Mouse (Mus musculus) forebrain, embryonic 10.5 days (tissue): ENCODE results near the gene Wnt11. TPM values are rescaled to one million over a fixed set of nuclear protein-coding genes. Genes with fewer than 3 reads are reported as not detected.

Experiments used
- DNase-seq: peaks from one replicate; pipeline ENCODE4 v3.0.0-alpha.2; 2017; ENCODE audit warnings: low spot score; ENCODE audit errors: extremely low spot score
- H3K27ac ChIP-seq: fragments of 300-500 bp; sonication (generic); 2 replicates; pipeline ENCODE4 v1.5.1; 2016; ENCODE audit warnings: mild to moderate bottlenecking
- H3K27me3 ChIP-seq: fragments of 300-500 bp; sonication (generic); 2 replicates; pipeline ENCODE4 v1.6.1; 2016; ENCODE audit warnings: mild to moderate bottlenecking; ENCODE audit not compliant: poor library complexity, severe bottlenecking
- H3K36me3 ChIP-seq: fragments of 300-500 bp; sonication (generic); replicated peaks from 2 replicates; pipeline ENCODE4 v1.6.1; 2016; ENCODE audit warnings: mild to moderate bottlenecking, moderate library complexity
- H3K4me1 ChIP-seq: fragments of 300-500 bp; sonication (generic); 2 replicates; pipeline ENCODE4 v1.6.1; 2016
- H3K4me3 ChIP-seq: fragments of 300-500 bp; sonication (generic); 2 replicates; pipeline ENCODE4 v1.5.1; 2016; ENCODE audit warnings: mild to moderate bottlenecking, moderate library complexity
- H3K9me3 ChIP-seq: fragments of 300-500 bp; sonication (generic); 2 replicates; pipeline ENCODE4 v1.6.1; 2016; ENCODE audit warnings: mild to moderate bottlenecking, moderate library complexity
- WGBS: fragments of 180-500 bp; shearing (Covaris S2); methylation state at CpG from one replicate; pipeline ENCODE4 v1.1.7; 2016; 5-methylcytosine and 5-hydroxymethylcytosine counted together
- polyA plus RNA-seq: library from polyadenylated mRNA; unstranded; fragments of >200 nt; fragmentation: Nextera tagmentation; extraction: Ambion mirVana; gene quantifications from 2 replicates; pipeline ENCODE4 v1.2.1, GENCODE M21; 2016

Gene Wnt11
- polyA plus RNA-seq, 1 experiment from 2014 or later = 0.17 TPM

DNA sequence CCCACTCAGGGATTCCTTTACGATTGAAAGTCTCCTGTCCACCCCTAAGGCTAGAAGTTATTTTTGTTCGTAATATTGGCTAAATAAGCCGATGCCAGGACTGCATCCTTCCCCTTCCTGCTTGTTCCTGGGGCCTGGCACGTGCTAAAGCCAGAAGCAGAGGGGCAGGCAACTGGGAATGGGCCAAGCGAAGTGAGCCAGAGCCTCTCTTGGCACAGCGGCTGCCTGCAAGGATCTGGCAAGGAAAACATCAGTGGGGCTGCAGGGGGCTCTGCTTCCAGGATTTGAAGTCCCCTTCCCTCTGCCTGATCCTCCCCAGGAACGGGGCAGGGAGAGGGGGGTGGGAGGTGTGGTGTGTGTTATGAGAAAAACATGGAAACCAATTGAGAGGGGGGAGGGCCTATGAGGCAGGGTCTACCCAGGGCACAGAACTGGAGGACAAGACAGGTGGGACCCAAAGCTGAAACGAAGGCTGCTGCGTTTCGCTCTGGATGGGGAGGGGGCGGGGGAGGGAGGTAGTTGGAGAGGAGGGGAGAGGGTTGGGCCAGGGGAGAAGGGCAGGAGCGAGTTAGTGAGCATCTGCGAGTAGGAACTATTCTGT lies 40.6 kb downstream of the Wnt11 start:
- Histone ChIP-seq H3K27ac (0 out of 2 replicates have a peak overlapping the region, but pooled peaks have one; percentile 30), H3K4me3 (no peak overlapping the region), H3K9me3 (no peaks in the 10 kb centered on the region), H3K4me1 (peaks cover 42% of the 10 kb centered on the region), H3K27me3 (peaks cover 55% of the 10 kb centered on the region), H3K36me3 (no peaks in the 10 kb centered on the region)
- 28% methylated on average over 13 of the region's 13 CpGs for WGBS
- no peak for DNase-seq

DNA sequence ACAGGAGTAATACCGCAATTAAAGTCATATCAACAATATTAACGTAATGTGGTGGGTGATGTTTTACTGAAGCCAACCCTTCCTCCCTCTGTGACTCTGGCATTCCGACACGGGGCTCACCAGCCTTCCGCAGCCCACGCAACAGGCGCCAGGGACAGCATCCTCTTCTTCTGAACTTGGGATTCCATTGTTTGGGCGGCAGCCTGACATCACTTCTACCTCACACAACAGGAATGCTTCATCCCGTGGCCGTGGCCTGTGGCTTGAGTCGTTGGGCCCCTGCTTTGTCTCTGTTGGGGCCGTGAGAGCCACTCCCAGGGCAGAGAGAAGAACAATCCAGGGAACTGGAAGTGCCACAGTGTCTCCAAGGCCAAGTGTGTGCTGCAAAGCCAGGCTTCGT lies 41.2 kb downstream of the Wnt11 start:
- Histone ChIP-seq H3K9me3 (no peaks in the 10 kb centered on the region), H3K27ac (peak overlapping the region; percentile 75), H3K4me3 (no peak overlapping the region), H3K36me3 (no peaks in the 10 kb centered on the region), H3K27me3 (peaks cover 50% of the 10 kb centered on the region), H3K4me1 (peaks cover 35% of the 10 kb centered on the region)
- WGBS = 41% methylated on average over 13 of the region's 13 CpGs
- peak; percentile 36 for DNase-seq

DNA sequence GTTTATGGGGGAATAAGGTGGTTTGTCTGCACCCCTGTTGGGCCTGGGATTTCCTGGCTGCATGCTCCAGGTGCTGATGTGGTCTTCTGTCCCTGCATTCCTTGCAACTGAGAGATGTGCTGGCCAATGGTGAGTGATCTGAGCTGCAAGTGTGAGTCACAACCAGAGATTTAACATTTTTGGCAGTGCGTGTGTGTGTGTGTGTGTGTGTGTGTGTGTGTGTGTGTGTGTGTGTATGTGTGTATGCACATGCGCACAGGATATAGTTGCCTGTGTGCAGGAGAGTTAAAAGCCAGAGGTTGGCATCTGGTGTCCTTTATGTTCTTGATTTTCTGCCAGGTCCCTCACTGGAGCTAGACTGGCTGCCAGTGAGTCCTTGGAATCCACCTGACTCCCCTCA lies 44.3 kb downstream of the Wnt11 start:
- Histone ChIP-seq H3K27ac (no peak overlapping the region), H3K9me3 (no peaks in the 10 kb centered on the region), H3K4me1 (peaks cover 34% of the 10 kb centered on the region), H3K4me3 (no peak overlapping the region), H3K27me3 (peaks cover 25% of the 10 kb centered on the region), H3K36me3 (no peaks in the 10 kb centered on the region)
- no peak for DNase-seq
- WGBS = 84% methylated on average over 2 of the region's 2 CpGs

DNA sequence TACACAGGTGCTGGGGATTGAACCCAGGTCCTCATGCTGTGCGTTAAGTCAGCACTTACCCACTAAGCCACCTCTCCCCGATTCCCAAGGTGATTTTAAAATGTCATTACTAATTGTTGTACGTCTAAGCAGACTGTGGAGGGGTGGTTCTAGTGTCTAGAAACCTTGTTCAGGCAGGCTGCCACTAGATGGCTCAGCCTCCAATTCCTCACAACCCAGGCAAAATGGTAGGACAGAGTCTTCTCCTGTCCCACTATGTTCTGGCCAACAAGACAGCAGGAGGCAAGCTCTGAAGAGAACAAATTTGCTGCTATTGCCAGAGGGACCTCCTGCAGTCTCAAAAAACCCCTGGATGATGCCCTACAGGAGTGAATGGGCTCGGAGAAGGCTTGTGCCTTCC lies 47.0 kb downstream of the Wnt11 start:
- H3K4me1 ChIP-seq = peaks cover 17% of the 10 kb centered on the region
- no peaks in the 10 kb centered on the region for H3K36me3 ChIP-seq
- DNase-seq = no peak
- H3K9me3 ChIP-seq = no peaks in the 10 kb centered on the region
- H3K27me3 ChIP-seq = 0 out of 2 replicates have a peak, but pooled peaks cover 3% of the 10 kb centered on the region
- no peak overlapping the region for H3K4me3 ChIP-seq
- no peak overlapping the region for H3K27ac ChIP-seq
- 70% methylated on average over 4 of the region's 4 CpGs for WGBS

DNA sequence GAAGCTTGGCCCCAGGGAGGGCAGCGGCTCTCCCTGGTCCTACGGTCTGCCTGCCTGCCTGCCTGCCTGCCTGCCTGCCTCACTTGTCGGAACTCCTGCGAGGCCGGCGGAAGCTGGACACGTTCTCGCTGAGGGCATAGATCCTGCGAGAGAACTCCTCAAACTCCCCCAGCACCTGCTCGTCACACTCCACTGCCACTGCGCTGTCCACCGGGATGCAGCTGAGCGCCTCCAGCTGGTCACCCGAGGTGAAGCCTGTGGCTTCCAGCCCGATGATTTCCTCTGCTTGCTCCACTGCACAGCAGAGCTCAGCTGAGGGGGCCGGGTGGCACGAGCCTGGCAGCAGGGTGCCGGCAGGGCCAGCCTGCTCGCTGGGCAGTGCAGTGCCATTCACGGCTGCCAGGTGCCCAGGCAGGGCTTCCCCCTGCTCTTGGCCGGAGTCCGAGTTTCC lies 52.9 kb downstream of the Wnt11 start:
- Histone ChIP-seq H3K27me3 (no peaks in the 10 kb centered on the region), H3K36me3 (peaks cover 4% of the 10 kb centered on the region; the same call in 1 of the 2 replicates), H3K4me1 (peaks cover 25% of the 10 kb centered on the region), H3K4me3 (no peak overlapping the region; the same call in 1 of the 2 replicates), H3K9me3 (no peaks in the 10 kb centered on the region), H3K27ac (peak overlapping the region; percentile 65; the same call in 1 of the 2 replicates)
- DNase-seq = peak; percentile 26
- 44% methylated on average over 22 of the region's 22 CpGs for WGBS

DNA sequence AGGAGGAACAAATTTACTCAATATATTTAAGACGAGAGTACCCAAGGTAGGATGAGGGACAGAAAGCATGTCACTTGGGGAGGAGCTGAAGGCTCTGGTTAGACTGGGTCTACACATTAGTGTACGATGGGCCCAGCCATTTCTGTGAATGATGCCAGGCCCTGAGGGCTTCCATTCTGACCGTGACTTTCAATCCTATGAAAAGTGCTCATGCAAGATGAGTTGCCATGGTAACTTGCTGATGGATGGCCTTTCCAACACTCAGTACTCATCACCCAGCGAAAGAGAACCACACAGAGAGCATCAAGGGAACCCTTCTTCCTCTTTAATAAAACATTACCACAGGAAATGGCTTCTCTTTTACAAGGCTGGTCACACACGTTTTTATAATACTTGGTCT lies 53.9 kb downstream of the Wnt11 start:
- H3K9me3 ChIP-seq = no peaks in the 10 kb centered on the region
- peaks cover 4% of the 10 kb centered on the region; the same call in 1 of the 2 replicates for H3K36me3 ChIP-seq
- peaks cover 25% of the 10 kb centered on the region for H3K4me1 ChIP-seq
- H3K4me3 ChIP-seq = no peak overlapping the region
- no peak for DNase-seq
- H3K27ac ChIP-seq = no peak overlapping the region
- WGBS = 81% methylated on average over 5 of the region's 5 CpGs
- no peaks in the 10 kb centered on the region for H3K27me3 ChIP-seq

DNA sequence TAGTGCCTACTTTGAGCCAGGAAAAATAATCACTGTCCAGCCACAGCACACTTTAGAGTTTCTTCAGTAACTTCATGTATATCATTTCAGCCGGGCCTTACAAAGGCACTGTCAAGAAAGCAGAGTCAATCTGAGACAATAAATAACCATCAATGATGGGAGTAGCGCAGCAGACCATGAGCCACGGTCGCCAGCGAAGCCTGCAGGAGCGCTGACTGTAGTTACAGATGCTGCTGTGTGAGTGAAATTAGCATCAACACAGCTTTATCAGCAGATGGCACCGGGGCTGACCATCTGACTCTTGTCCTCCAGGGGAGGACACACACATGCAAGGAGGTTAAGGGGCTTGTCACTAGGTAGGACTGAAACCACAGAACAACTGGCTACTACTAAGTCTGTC lies 54.3 kb downstream of the Wnt11 start:
- WGBS = 90% methylated on average over 7 of the region's 7 CpGs
- H3K36me3 ChIP-seq = peaks cover 4% of the 10 kb centered on the region; the same call in 1 of the 2 replicates
- H3K27ac ChIP-seq = no peak overlapping the region
- no peaks in the 10 kb centered on the region for H3K27me3 ChIP-seq
- DNase-seq = no peak
- H3K9me3 ChIP-seq = no peaks in the 10 kb centered on the region
- peaks cover 25% of the 10 kb centered on the region for H3K4me1 ChIP-seq
- no peak overlapping the region for H3K4me3 ChIP-seq

DNA sequence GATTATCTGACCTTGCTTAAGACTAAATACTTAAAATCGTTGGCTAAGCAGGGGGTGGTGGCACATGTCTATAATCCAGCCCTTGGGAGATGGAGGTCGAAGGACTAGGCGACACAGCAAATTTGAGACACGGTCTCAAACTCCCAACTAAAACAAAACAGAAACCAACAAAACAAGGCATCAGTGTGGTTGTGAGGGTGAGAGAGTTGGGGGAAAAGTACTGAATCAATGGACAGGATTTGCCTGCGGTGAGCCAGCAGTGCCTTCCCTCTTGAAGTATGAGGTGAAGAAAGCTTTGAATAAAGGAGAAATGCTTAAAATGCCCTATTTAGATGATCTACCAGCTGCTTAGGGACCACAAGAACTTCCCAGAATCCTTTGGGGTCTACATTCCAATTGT lies 58.2 kb downstream of the Wnt11 start:
- Histone ChIP-seq H3K4me1 (peaks cover 34% of the 10 kb centered on the region), H3K27me3 (no peaks in the 10 kb centered on the region), H3K4me3 (no peak overlapping the region), H3K9me3 (no peaks in the 10 kb centered on the region), H3K36me3 (no peaks in the 10 kb centered on the region), H3K27ac (no peak overlapping the region)
- DNase-seq = no peak
- 83% methylated on average over 5 of the region's 5 CpGs for WGBS

DNA sequence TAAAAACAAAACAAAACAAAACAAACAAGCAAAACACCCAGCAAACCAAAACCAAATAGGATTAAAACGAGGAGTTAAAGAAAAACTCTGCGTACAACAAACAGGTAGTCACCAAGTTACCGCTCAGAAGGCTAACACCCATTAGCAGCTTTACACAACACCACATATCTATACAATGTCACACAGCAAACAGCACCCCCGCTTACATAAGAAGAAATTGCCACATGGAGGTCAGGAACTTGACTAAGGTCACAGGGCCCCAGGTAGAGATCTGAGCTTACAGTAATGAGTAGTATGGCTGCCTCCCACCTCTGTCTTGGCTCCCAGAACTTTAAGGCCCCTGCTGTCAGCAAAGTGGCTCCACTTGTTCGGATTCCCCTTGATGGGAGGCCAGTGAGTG lies 59.4 kb downstream of the Wnt11 start:
- Histone ChIP-seq H3K36me3 (no peaks in the 10 kb centered on the region), H3K4me3 (no peak overlapping the region), H3K4me1 (peaks cover 24% of the 10 kb centered on the region), H3K27ac (no peak overlapping the region), H3K9me3 (no peaks in the 10 kb centered on the region), H3K27me3 (no peaks in the 10 kb centered on the region)
- 93% methylated on average over 5 of the region's 5 CpGs for WGBS
- DNase-seq = no peak

DNA sequence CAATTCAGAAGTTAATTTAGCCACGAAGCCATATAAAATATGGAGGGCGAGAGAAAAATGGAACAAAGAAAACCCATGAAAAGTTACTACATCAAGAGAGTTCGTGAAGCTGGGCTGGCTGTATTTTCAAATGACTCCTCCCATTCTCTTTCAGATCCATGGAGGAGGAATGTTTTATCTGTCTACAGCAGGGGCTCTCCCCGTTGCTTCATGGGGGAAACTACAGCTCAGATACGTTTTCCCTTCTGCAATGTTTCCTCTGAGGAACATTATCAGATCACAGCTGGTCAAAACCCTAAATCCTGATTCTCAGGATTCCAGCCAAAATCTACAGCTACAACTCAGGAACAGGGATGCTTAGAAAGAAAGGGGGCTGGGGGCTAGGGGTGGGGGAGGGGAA lies 59.9 kb downstream of the Wnt11 start:
- WGBS = 59% methylated on average over 5 of the region's 5 CpGs
- H3K27ac ChIP-seq = no peak overlapping the region; the same call in 1 of the 2 replicates
- H3K4me3 ChIP-seq = no peak overlapping the region
- peaks cover 20% of the 10 kb centered on the region for H3K4me1 ChIP-seq
- H3K36me3 ChIP-seq = no peaks in the 10 kb centered on the region
- H3K27me3 ChIP-seq = no peaks in the 10 kb centered on the region
- no peak for DNase-seq
- H3K9me3 ChIP-seq = no peaks in the 10 kb centered on the region

DNA sequence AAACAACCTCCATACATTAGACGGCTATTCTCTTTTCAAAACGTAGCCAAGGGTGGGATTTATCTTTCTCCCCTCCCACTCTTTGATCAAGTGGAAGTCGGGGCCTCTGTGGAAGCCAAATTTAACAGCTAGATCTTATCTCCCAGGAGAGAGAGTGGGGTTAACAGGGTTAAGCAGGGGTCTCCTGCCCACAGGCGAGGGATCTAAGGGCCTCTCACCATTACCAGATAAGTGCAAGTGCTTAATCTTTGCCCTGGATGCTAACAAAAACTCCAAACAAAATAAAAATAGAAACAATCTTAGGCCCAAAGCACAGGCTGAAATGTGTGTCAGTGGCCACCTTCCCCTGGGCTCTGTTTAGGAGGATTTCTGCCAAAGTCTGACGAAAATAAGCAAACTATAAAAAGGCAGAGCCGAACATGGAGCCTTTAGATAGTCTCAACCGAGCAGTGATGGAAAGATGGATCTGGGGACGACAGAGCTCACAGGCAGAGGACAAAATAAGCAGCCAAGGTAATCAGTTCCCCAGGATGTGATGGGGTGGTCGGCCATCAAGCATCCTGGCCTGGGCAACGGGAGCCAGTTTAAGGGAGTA lies 60.7 kb downstream of the Wnt11 start:
- no peak overlapping the region for H3K27ac ChIP-seq

DNA sequence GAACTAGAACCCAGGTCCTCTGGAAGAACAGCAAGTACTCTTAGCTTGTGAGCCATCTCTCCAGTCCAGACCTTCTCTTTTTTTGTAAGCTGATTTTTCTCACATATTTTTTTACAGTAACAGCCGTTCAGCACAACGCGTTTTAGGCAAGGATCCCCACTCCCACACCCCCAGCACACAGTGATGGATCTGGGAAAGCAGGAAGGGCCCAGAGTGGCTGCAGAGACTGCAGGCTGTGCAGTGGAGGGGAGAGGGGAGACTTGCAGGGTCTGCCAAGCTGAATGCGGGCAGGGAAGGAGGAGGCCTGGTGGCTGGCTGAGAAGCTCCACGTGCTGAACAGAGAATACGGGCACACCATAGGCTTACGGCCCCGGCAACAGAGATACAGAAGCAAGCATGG lies 62.4 kb downstream of the Wnt11 start:
- DNase-seq = no peak
- Histone ChIP-seq H3K27me3 (no peaks in the 10 kb centered on the region), H3K4me3 (no peak overlapping the region), H3K9me3 (peaks cover 4% of the 10 kb centered on the region; the same call in 1 of the 2 replicates), H3K4me1 (peaks cover 17% of the 10 kb centered on the region), H3K36me3 (0 out of 2 replicates have a peak, but pooled peaks cover 2% of the 10 kb centered on the region), H3K27ac (no peak overlapping the region)
- 97% methylated on average over 8 of the region's 8 CpGs for WGBS

More for the DNA sequence above, 60.7 kb downstream of the Wnt11 start:
- no peaks in the 10 kb centered on the region for H3K9me3 ChIP-seq
- H3K4me3 ChIP-seq = no peak overlapping the region
- 54% methylated on average over 10 of the region's 10 CpGs for WGBS
- H3K36me3 ChIP-seq = no peaks in the 10 kb centered on the region
- peaks cover 17% of the 10 kb centered on the region for H3K4me1 ChIP-seq
- no peak for DNase-seq
- H3K27me3 ChIP-seq = no peaks in the 10 kb centered on the region

DNA sequence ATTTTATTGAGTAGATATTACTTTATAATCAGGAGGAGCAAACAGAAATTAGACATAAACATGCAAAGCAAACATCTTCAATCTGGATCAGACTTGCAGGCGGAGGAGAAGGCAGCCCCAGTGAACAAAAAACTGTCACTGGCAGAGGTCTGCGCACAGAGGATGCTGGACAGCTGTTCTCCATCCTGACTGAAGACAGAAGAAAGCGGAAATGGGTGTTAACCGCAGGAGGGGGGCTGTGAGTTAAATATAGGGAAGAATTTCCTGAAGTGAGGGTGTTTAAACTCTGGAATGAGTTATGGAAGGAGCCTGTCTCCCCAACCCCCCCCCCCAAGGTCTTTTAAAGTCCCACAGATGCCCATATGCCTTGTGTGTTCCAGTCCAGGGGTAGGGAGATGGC lies 64.9 kb downstream of the Wnt11 start:
- Histone ChIP-seq H3K4me1 (peaks cover 37% of the 10 kb centered on the region), H3K27ac (no peak overlapping the region), H3K9me3 (peaks cover 4% of the 10 kb centered on the region; the same call in 1 of the 2 replicates), H3K4me3 (no peak overlapping the region), H3K27me3 (no peaks in the 10 kb centered on the region), H3K36me3 (0 out of 2 replicates have a peak, but pooled peaks cover 2% of the 10 kb centered on the region)
- 90% methylated on average over 4 of the region's 4 CpGs for WGBS
- DNase-seq = no peak
